ENCODE assay signal across 21 mouse cellular contexts in the genomic region with DNA sequence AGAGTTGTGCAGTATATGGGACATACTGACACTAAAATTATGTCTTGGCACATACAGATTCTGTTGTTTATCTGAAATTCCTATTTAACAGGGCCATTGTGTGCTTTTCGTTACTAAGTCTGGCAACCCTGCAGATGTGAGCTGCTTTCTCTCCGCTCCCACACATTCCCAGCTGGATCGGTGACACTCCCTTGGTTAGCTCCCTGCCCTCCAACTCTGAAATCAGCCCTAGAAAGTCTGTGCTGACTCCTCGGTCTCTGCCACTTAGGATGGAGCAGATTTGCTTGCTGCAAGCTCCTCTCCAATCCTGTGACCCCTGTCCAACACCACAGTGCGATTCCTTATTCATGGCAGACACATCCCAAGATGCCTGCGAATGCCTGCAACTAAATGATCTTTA. TPM values are rescaled to one million over a fixed set of nuclear protein-coding genes. Genes with fewer than 3 reads are reported as not detected.
DNase-seq lines count a peak whose midpoint lies in the region; ATAC-seq and TF ChIP-seq lines count a peak whose summit lies in the region.
"Had no signal": no experiment of that assay in that cellular context is flagged by ENCODE, and none has a peak within 500 bp of the region (broad histone marks: within the 10 kb centered on the region; RNA-seq: fewer than 3 reads in every experiment).

No protein-coding gene starts in this region.

- WGBS in heart, embryonic 12.5 days = 64% methylated on average over 6 of the region's 6 CpGs
- WGBS in olfactory bulb, adult 2 months = 51% methylated on average over 6 of the region's 6 CpGs

- no peak overlapping the region for H3K4me3 ChIP-seq in heart, embryonic 12.5 days
- no peak overlapping the region for H3K4me3 ChIP-seq in olfactory bulb, adult 2 months (ENCODE audit: insufficient read depth, low read depth, low read length)
- H3K4me3 ChIP-seq: embryonic facial prominence, embryonic 13.5 days; forebrain, embryonic 12.5 days; hindbrain, embryonic 15.5 days had no signal

- H3K27me3 ChIP-seq in heart, embryonic 12.5 days (replicated peaks) = no peaks in the 10 kb centered on the region; the same call in 1 of the 2 replicates
- H3K27me3 ChIP-seq: CH12.LX; forebrain, embryonic 12.5 days had no signal

- TF ChIP-seq POLR2A in olfactory bulb, adult 2 months (IDR thresholded peaks at IDR 0.05; ENCODE audit: insufficient read depth, low read depth, low read length) = no peak

- no peak for ATAC-seq in heart, embryonic 12.5 days (ENCODE audit: insufficient number of reproducible peaks, low FRiP score)
- ATAC-seq: activated CD4-positive, CD25-positive, alpha-beta regulatory T cell, adult 4 months; forebrain, embryonic 16.5 days; Patski had no signal

- no peaks in the 10 kb centered on the region for H3K36me3 ChIP-seq in heart, embryonic 12.5 days
- H3K36me3 ChIP-seq: embryonic facial prominence, embryonic 13.5 days; forebrain, embryonic 12.5 days; hindbrain, embryonic 15.5 days had no signal

- 0 out of 2 replicates have a peak overlapping the region, but pooled peaks have one; percentile 18 for H3K27ac ChIP-seq in heart, embryonic 12.5 days (ENCODE audit: poor library complexity, severe bottlenecking)
- peak overlapping the region; percentile 92 for H3K27ac ChIP-seq in olfactory bulb, adult 2 months (ENCODE audit: insufficient read depth, low read depth, low read length)
- H3K27ac ChIP-seq: embryonic facial prominence, embryonic 13.5 days; forebrain, embryonic 12.5 days; hindbrain, embryonic 15.5 days had no signal

- H3K9me3 ChIP-seq in heart, embryonic 12.5 days (replicated peaks) = no peaks in the 10 kb centered on the region
- H3K9me3 ChIP-seq: embryonic facial prominence, embryonic 13.5 days; forebrain, embryonic 12.5 days; hindbrain, embryonic 15.5 days had no signal

- intact Hi-C loops in heart, postnatal 25 days (cut with DNase I) = loop anchor here (10.0 kb wide), 1 partner anchor 191 kb away; no protein-coding TSS in a partner anchor

- H3K9ac ChIP-seq in heart, embryonic 12.5 days = no peak overlapping the region
- H3K9ac ChIP-seq: embryonic facial prominence, embryonic 13.5 days; forebrain, embryonic 12.5 days; hindbrain, embryonic 15.5 days had no signal

- no peak overlapping the region for H3K4me2 ChIP-seq in heart, embryonic 12.5 days
- H3K4me2 ChIP-seq: embryonic facial prominence, embryonic 13.5 days; forebrain, embryonic 12.5 days; heart, embryonic 11.5 days; hindbrain, embryonic 15.5 days had no signal

- TF ChIP-seq CTCF in olfactory bulb, adult 2 months (IDR thresholded peaks at IDR 0.05; ENCODE audit: insufficient read depth, low read depth, low read length) = no peak

- H3K4me1 ChIP-seq in heart, embryonic 12.5 days (replicated peaks) = 0 out of 2 replicates have a peak, but pooled peaks cover 3% of the 10 kb centered on the region
- H3K4me1 ChIP-seq in olfactory bulb, adult 2 months (ENCODE audit: control insufficient read depth, insufficient read depth, low read length) = peaks cover 10% of the 10 kb centered on the region
- H3K4me1 ChIP-seq: forebrain, embryonic 12.5 days had no signal

- no peak for DNase-seq in heart, postnatal 25 days (ENCODE audit: low spot score)
- peak; percentile 33 for DNase-seq in kidney, postnatal 10 days
- no peak for DNase-seq in kidney, adult 18-20 months
- DNase-seq in brain, adult 2 months (ENCODE audit: low read depth, low spot score) = peak; percentile 75
- DNase-seq: adrenal gland, postnatal 14 days; cerebellum, adult 18-20 months; cerebellum, adult 9-11 months; cerebellum, postnatal 36 days; gastrocnemius, postnatal 36 days; heart, adult 18-20 months; heart, postnatal 36 days had no signal

RNA-seq across cellular contexts. Expression of gene Wipf3, which starts 35.5 kb away (rescaled TPM):
- 4.8 and 4.9 TPM in 2 replicates for polyA plus RNA-seq in heart, embryonic 12.5 days (2016; fragmentation: Nextera tagmentation; extraction: Ambion mirVana)
- total RNA-seq in heart, postnatal 25 days (2021) = 10 to 100 TPM; 29.9 to 42.3 TPM
- polyA plus RNA-seq in olfactory bulb, adult 2 months (2012; ENCODE audit: insufficient read depth, insufficient read length, low replicate concordance, missing spikeins) = not detected in 2 replicates
- polyA plus RNA-seq: activated CD4-positive, CD25-positive, alpha-beta regulatory T cell, adult 4 months had no signal

Comparison
In these comparisons a context has a peak if more than half of its experiments do, and no peak if none do; other contexts are left out.
1. DNase-seq: peak in kidney, postnatal 10 days (single experiment) and brain, adult 2 months (single experiment); none in heart, postnatal 25 days (single experiment) and kidney, adult 18-20 months (single experiment).